Mouse (Mus musculus) CH12.LX (cell line): ENCODE measurements around the gene Galnt16.

ENCODE experiments used
- CTCF ChIP-seq, 2 experiments: IDR thresholded peaks in 1 of 2; conservative IDR thresholded peaks in 1 of 2; 2 replicates each; pipeline ENCODE4 v1.5.1; 2011 to 2012; ENCODE audit warnings: low read depth in 2 of 2, low read length in 2 of 2, improper control_type of control experiment in 1 of 2, inconsistent platforms in 1 of 2, mild to moderate bottlenecking in 1 of 2, moderate library complexity in 1 of 2
- GABPA ChIP-seq: IDR thresholded peaks from 2 replicates; pipeline ENCODE4 v1.6.1; 2012; ENCODE audit warnings: low read depth, low read length, improper control_type of control experiment, inconsistent platforms; ENCODE audit not compliant: insufficient replicate concordance
- POLR2A ChIP-seq: IDR thresholded peaks from 2 replicates; pipeline ENCODE4 v1.6.1; 2011; ENCODE audit warnings: low read depth, mild to moderate bottlenecking, improper control_type of control experiment, low read length
- USF2 ChIP-seq: conservative IDR thresholded peaks from 2 replicates; pipeline ENCODE4 v1.6.1; 2011; ENCODE audit warnings: low read depth, low read length, improper control_type of control experiment

- TF ChIP-seq CTCF (conservative IDR thresholded peaks at IDR 0.05 in 1 of 2, IDR thresholded peaks at IDR 0.05 in 1 of 2; ENCODE audit: low read depth in 2 of 2, low read length in 2 of 2) (no peak), POLR2A (no peak), GABPA (no peak), USF2 (no peak)
Measured at GRCm38 (mm10) chr12:80531585-80531984, 13.5 kb downstream of the Galnt16 start.
